Mouse (Mus musculus) layer of hippocampus, postnatal 25 days (tissue): Measurements from ENCODE around the gene Asl. TPM values are rescaled to one million over a fixed set of nuclear protein-coding genes. Genes with fewer than 3 reads are reported as not detected.

Source experiments
- DNase-seq, 2 experiments: peaks; one replicate each; pipeline ENCODE4 v3.0.0; 2022; ENCODE audit warnings: mixed read lengths in 2 of 2, low spot score in 1 of 2; ENCODE audit errors: extremely low spot score in 1 of 2
- total RNA-seq, 2 experiments: library from RNA; stranded (reverse); gene quantifications; 2 replicates each; pipeline ENCODE4 v1.2.3; 2021

Gene Asl
- total RNA-seq, 2 experiments from 2014 or later, result 15.8 to 21.8 TPM

- DNase-seq, result no peak
These were observed 20.9 kb downstream of the Asl start for GRCm38 (mm10) chr5:130008034-130008590.

- DNase-seq, result no peak
These were observed 21.7 kb downstream of the Asl start for GRCm38 (mm10) chr5:130007344-130007743.

GRCm38 (mm10) chr5:130003229-130003628 is 25.8 kb downstream of the Asl start:
- no peak for DNase-seq

DNA sequence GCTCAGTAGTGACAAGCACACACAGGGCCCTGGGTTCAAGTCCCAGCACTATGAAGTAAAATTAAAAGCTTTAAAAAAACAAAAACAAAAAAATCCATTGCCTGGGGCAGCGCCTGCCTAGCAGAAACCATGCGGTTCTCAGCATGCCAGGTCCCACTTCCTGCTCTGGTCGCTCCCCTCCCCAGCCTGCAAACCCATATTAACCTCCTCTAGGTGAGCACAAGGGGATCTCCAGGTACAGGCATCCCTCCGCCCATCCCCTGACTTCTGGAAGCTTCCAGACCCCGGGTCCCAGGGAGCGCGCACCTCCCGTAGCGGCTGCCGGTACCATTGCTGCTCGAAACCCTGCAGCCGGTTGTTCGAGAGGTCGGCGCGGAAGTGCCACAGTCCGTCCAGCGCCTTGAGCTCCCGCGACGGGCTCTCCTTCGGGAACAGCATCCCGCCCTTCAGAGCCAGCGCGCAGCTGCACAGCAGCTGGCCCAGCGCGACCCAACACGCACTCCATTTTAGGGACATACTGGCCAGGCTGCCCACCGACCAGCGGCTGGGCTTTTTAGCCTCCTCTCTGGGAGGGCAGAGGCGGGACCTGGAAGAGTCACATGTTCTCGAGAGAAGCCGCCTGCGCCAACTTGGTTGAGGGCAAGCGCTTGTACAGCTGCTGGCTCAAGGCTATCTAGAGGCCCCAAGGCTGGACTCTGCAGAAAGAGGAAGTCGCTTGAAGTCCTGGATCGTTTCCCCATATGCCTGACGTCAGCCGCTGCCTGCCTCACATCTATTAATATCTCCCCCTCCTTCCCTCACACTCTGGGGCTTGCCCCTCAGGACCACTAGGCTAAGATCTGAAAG is 26.5 kb downstream of the Asl start, which contains the start of gene Gusb:
Gusb (minus strand) TSS at position 749 of the 846 bp plus-strand sequence.
- peak; percentile 35 to 54 for DNase-seq

DNA sequence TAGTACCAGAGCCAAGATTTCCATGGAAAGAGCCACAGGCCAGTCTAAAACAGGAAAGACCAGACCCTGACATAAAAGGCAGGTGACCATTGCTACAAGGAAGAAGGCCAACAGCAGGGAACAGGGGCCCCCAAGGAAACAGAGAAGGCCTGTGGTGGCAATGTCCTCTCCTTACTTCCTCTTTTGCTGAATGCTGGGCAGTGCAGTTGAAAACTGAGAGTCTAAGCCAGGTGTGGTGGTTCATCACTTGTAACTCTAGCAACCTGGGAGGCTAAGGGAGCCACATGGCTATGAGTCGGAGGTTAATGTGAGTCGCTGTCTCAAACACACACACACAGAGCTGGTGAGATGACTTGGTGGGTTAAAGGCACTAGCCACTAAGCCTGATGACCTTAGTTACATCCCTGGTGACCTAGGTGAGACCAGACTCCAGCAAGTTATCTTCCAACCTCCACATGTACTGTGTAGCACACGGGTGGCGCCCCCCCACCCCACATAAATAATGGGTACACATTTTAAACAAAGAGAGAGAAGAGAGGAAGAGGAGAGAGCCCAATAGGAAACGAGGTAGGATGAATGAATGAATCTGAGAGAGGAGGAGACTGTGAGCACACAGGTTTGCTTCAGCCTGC is 27.6 kb downstream of the Asl start:
- DNase-seq, result no peak

GRCm38 (mm10) chr5:130000735-130001134 is 28.3 kb downstream of the Asl start:
- no peak for DNase-seq

GRCm38 (mm10) chr5:129999097-129999496 is 29.9 kb downstream of the Asl start:
- DNase-seq, result peak; percentile 29 to 60

- DNase-seq, result no peak
These were observed 31.3 kb downstream of the Asl start for GRCm38 (mm10) chr5:129997700-129998099.

GRCm38 (mm10) chr5:129994989-129995388 is 34.1 kb downstream of the Asl start:
- DNase-seq, result no peak

DNA sequence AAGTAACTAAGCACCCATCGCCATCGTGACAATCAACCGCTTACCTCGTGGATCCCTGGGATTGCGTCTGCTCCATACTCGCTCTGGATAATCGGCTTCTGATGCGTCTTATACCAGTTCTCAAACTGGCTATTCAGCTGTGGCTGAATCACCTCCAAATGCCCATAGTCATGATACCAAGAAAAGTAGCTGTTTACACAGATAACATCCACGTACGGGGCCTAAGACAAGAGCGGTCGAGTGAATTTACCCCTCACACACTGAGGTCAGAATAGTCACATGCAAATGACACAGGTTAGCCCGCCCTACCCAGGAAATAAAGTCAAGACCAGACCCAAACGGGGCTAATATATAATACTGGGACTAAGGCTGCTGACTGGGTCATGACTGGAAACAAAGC is 35.7 kb downstream of the Asl start:
- no peak for DNase-seq

DNA sequence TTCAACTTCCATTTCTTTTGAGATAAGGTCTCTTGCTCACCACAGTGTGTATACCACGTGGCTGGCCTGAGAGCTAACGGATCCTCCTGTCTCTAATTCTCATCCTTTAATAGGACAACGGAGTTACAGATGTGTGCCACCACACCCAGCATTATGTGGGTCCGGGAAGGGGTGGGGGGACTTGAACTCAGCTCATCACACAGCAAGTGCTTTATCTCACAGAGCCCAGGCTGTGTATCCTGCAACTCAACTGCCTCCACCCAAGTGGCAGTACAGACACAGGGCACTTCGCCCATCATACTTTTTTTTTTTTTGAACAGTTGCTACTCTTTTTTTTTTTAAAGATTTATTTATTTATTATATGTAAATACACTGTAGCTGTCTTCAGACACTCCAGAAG is 37.1 kb downstream of the Asl start:
- no peak for DNase-seq

GRCm38 (mm10) chr5:129989376-129989775 is 39.7 kb downstream of the Asl start:
- DNase-seq, result no peak

DNA sequence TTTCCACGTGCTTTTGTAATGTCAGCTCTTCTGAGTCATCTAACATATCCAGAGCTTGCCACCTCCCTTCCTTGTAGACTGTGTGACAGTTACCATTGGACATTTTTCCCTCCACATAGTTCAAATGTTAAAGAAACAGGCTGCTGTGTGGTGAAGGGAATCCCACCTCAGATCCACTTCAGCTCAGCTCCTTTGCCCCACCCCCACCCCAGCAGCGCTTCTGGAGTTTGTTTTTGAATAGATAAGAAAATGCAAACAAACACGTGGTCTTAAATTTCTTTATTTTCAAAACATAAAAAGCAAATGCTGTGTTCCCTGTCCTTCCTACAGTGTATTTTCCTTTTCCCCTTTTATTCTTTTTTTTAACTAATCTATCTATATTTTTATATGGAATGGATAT is 48.8 kb downstream of the Asl start:
- DNase-seq, result no peak

DNA sequence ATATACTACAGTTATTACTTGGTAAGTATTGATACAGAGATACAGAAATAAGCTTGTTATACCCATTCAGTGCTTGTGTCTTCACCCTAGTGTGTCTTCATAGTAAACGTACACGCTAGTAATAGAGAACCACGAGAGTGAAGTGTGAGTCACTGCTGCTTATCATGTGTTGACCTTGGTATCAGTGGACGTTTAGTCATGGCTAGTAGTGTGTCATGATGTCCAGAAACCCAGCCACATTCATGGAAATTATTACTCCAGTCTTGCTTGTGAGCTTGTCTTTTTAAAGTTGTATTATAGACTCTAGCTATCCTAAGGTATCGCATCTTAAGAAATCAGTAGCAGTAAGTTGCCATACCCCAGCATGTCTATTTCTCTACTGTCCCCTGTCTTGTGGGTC is 50.4 kb downstream of the Asl start:
- no peak for DNase-seq

DNA sequence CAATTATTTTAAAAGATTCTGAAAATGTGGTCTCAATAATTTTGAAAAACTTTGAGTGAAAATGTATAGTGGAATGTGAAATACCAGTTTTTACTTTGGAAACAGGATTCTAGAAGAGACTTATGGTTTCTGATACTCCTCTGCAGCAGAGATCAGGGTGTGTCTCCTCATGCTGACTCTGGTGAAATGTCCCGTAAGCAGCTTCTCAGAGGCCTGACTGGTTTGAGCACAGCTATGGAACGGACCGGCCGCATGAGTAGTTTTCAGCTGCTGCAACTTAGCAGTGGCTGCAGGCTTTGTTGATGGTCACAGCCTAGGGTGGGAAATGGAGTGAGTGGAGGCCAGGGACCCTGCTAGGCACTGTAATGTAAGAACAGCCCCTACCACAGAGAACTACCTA is 51.3 kb downstream of the Asl start:
- DNase-seq, result no peak

- DNase-seq, result no peak
These were observed 54.2 kb downstream of the Asl start for GRCm38 (mm10) chr5:129974866-129975311.

DNA sequence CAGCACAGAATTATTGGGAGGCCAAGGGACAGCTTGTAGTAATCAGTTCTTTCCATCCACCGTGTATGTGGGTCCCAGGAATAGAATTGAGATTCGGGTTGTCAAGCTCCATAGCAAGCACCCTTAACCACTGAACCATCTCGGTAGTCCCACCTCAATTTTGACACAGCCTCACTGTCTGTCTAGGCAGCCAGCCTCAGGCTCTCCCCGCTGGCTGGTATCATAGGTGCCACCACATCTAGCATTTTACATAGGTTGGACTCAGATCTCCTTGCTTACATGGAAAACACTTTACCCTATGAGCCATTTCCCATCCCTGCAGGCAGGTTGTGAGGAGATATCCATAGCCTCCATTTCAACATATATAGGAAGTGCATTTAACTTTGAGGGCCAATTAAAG is 54.7 kb downstream of the Asl start:
- no peak for DNase-seq

DNA sequence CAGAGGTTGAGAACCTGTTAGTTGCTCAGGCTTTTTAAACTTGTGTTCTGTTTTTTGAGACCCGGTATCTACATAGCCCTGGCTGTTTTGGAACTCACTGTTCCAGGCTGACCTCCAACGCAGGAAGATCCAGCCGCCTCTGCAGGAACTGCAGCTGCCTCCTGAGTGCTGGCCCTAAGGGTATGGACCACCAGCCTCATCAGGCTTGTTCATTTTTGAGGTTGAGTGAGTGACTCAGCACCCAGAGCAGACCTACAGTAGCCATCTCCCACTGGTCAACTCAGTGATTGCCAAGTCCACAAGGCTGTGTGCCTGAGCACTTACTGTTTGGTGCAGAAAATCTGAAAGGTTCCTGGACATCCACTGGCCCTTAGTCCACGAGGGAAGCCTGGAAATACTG is 57.6 kb downstream of the Asl start:
- DNase-seq, result no peak

- no peak for DNase-seq
These were observed 60.6 kb downstream of the Asl start for GRCm38 (mm10) chr5:129968417-129968816.

DNA sequence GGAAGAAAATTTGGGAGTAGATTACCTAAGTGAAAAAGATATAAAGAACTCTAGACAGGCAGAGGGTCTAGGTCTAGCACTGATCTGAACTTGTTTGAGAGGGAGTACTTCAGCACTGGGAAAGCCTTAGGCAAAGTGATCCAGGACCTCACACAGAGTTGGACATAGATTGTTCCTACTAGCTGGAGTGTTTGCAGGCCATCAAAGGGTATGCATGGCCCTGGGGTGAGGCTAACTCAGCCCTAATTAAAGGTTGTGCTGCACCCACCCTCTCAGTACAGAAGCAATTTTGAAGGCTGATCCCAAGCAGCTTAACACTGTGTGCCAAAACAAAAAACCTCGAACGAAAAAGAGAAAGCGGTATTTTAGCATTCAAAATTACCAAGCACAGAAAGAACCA is 62.6 kb downstream of the Asl start:
- DNase-seq, result no peak

DNA sequence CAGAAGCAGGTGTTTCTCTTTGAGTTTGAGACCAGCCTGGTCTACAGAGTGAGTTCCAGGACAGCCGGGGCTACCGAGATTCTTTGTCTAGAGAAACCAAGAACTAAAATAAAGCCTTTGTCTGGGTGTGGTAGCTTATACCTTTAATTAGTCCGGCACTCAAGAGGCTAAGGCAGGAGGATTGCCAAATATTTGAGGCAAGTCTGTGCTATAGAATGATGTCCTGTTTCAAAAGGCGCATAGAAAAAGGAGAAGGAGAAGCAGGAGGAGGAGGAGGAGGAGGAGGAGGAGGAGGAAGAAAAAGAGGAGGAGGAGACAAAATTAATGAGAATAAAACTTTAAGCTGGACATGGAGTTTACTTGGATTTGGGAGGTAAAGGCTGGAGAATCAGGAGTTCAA is 65.8 kb downstream of the Asl start:
- no peak for DNase-seq
